Mouse (Mus musculus) forebrain, embryonic 11.5 days (tissue): ENCODE data around the gene 1700123K08Rik. TPM values are rescaled to one million over a fixed set of nuclear protein-coding genes. Genes with fewer than 3 reads are reported as not detected.
A peak's percentile ranks its signal among the peaks of the same experiment; 100 is the strongest.
"Not testable (repeated sequence)": the region's sequence is repeated elsewhere in the genome, so short reads cannot be mapped to it uniquely, and the experiment has no call there.

Experiments
- ATAC-seq: fragments of 200-750 bp; cut with Nextera tagmentation; replicated peaks from 2 replicates; pipeline ENCODE4 v1.8.0; 2017; ENCODE audit warnings: moderate TSS enrichment; ENCODE audit not compliant: low FRiP score
- DNase-seq: peaks from one replicate; pipeline ENCODE4 v3.0.0-alpha.2; 2017; ENCODE audit warnings: low spot score
- H3K27ac ChIP-seq: fragments of 300-500 bp; sonication (generic); 2 replicates; pipeline ENCODE4 v1.5.1; 2014; ENCODE audit warnings: low read depth, low read length
- H3K27me3 ChIP-seq: fragments of 300-500 bp; sonication (generic); 2 replicates; pipeline ENCODE4 v1.6.1; 2014; ENCODE audit warnings: mild to moderate bottlenecking, low read length, mixed read lengths; ENCODE audit not compliant: control insufficient read depth, insufficient read depth
- H3K36me3 ChIP-seq: fragments of 300-500 bp; sonication (generic); 2 replicates; pipeline ENCODE4 v1.6.1; 2014; ENCODE audit warnings: mild to moderate bottlenecking, low read length, moderate library complexity, mixed read lengths; ENCODE audit not compliant: control insufficient read depth, insufficient read depth
- H3K4me1 ChIP-seq: fragments of 300-500 bp; sonication (generic); replicated peaks from 2 replicates; pipeline ENCODE4 v1.6.1; 2014; ENCODE audit warnings: low read length, mixed read lengths; ENCODE audit not compliant: control insufficient read depth, insufficient read depth
- H3K4me2 ChIP-seq: fragments of 300-500 bp; sonication (generic); 2 replicates; pipeline ENCODE4 v1.6.1; 2014; ENCODE audit warnings: low read depth, mild to moderate bottlenecking, low read length, moderate library complexity, mixed read lengths; ENCODE audit not compliant: severe bottlenecking
- H3K4me3 ChIP-seq: fragments of 300-500 bp; sonication (generic); 2 replicates; pipeline ENCODE4 v1.5.1; 2014; ENCODE audit warnings: low read depth, low read length
- H3K9ac ChIP-seq: fragments of 300-500 bp; sonication (generic); 2 replicates; pipeline ENCODE4 v1.6.1; 2014; ENCODE audit warnings: low read length
- H3K9me3 ChIP-seq: fragments of 300-500 bp; sonication (generic); 2 replicates; pipeline ENCODE4 v1.6.1; 2016; ENCODE audit warnings: low read length, mixed read lengths; ENCODE audit not compliant: control insufficient read depth
- WGBS: fragments of 180-500 bp; shearing (Covaris S2); extraction: QIAGEN DNeasy Blood & Tissue Kit; methylation state at CpG from one replicate; pipeline ENCODE4 v1.1.7; 2014; 5-methylcytosine and 5-hydroxymethylcytosine counted together
- microRNA-seq: library from miRNA; unstranded; fragments of <30 nt; microRNA quantifications from one replicate; pipeline ENCODE4, GENCODE M21; 2016; ENCODE audit not compliant: insufficient number of aligned reads
- polyA plus RNA-seq: library from polyadenylated mRNA; unstranded; fragments of >200 nt; fragmentation: Nextera tagmentation; extraction: Ambion mirVana; gene quantifications from 2 replicates; pipeline ENCODE4 v1.2.1, GENCODE M21; 2014

1700123K08Rik gene
- not detected in 2 replicates for polyA plus RNA-seq

DNA sequence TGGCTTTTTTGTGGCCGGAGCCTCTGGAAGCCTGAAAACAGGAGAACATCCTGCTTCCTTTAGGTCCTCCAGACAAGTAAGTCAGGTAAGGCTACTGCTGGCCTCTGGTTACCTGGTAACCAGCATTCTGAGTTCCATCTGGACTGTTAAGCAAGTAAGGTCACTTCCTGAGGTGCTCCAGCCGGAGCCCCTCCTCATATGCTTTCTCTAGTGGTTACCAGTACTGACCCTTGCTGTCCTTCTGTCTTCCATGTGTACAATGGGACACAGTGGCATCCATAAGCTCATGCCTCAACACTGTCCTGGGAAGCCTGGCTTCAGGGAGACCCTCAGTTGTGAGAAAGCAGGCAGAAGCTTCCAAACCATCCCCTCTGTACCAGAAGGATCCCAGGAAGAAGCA is at the start of gene 1700123K08Rik:
TSS of gene 1700123K08Rik (minus strand) at position 101 of the 400 bp plus-strand sequence.
- H3K27me3 ChIP-seq, H3K27ac ChIP-seq, H3K9me3 ChIP-seq, H3K4me1 ChIP-seq, H3K9ac ChIP-seq, ATAC-seq, H3K4me2 ChIP-seq, H3K36me3 ChIP-seq, DNase-seq, H3K4me3 ChIP-seq: not testable (repeated sequence)
- WGBS, result 80% methylated on average over 2 of the region's 2 CpGs

GRCm38 (mm10) chr5:138587396-138587795 is 22.9 kb upstream of the 1700123K08Rik start:
- H3K27me3 ChIP-seq, result no peaks in the 10 kb centered on the region
- H3K4me1 ChIP-seq, result no peaks in the 10 kb centered on the region
- H3K4me2 ChIP-seq, result no peak overlapping the region
- no peak overlapping the region for H3K27ac ChIP-seq
- no peak for ATAC-seq
- no peaks in the 10 kb centered on the region for H3K36me3 ChIP-seq
- no peak overlapping the region for H3K4me3 ChIP-seq
- no peak for DNase-seq
- no peaks in the 10 kb centered on the region; the same call in 1 of the 2 replicates for H3K9me3 ChIP-seq
- no peak overlapping the region for H3K9ac ChIP-seq
- 98% methylated on average over 6 of the region's 6 CpGs for WGBS

DNA sequence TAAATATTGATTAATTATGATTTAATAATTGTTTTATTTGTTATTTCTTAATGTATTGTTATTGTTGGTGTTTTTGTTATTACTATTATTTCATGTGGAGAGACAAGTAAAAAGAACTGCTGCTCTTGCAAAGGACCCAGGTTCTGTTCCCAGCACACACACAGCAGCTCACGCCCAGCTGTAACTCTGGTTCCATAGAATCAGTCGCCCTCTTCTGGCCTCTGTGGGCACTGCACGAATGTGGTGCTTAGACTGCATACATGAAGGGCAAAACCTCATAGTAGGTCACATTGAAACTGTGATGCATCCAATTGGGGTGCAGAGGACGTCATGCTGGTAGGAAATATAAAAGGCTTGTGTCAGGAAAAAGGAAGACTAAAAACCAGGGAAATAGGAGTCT is 7.1 kb upstream of the 1700123K08Rik start:
- H3K36me3 ChIP-seq, result no peaks in the 10 kb centered on the region
- no peaks in the 10 kb centered on the region for H3K4me1 ChIP-seq
- no peak overlapping the region for H3K4me2 ChIP-seq
- no peak overlapping the region for H3K9ac ChIP-seq
- no peak overlapping the region for H3K4me3 ChIP-seq
- H3K27me3 ChIP-seq, result no peaks in the 10 kb centered on the region
- ATAC-seq, result no peak
- WGBS, result 49% methylated on average over 4 of the region's 4 CpGs
- no peak overlapping the region for H3K27ac ChIP-seq
- DNase-seq, result peak; percentile 72
- H3K9me3 ChIP-seq, result no peaks in the 10 kb centered on the region

GRCm38 (mm10) chr5:138552718-138553117 is 11.8 kb downstream of the 1700123K08Rik start:
- H3K27me3 ChIP-seq, result no peaks in the 10 kb centered on the region
- no peaks in the 10 kb centered on the region for H3K4me1 ChIP-seq
- H3K36me3 ChIP-seq, result no peaks in the 10 kb centered on the region
- no peak overlapping the region for H3K27ac ChIP-seq
- H3K4me3 ChIP-seq, result no peak overlapping the region
- no peak for DNase-seq
- no peak overlapping the region for H3K9ac ChIP-seq
- H3K9me3 ChIP-seq, result no peaks in the 10 kb centered on the region
- ATAC-seq, result no peak
- WGBS, result 64% methylated on average over 1 of the region's 1 CpGs
- H3K4me2 ChIP-seq, result no peak overlapping the region

DNA sequence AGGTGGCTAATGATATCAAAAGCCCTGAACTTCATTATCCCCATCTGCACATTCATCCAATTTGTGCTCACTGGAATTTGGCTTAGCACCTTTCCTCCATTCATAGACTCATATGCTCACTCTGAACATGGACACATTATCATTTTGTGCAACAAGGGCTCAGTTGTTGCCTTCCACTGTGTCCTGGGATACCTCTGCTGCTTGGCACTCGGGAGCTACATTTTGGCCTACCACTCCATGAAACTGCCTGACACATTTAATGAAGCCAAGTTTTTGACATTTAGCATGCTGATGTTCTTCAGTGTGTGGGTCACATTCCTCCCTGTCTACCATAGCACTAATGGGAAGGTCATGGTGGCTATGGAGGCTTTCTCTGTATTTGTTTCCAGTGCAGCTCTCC is 32.0 kb downstream of the 1700123K08Rik start:
- Histone ChIP-seq H3K4me2 (no peak overlapping the region), H3K27me3 (no peaks in the 10 kb centered on the region), H3K9ac (no peak overlapping the region), H3K4me1 (no peaks in the 10 kb centered on the region), H3K36me3 (no peaks in the 10 kb centered on the region), H3K9me3 (no peaks in the 10 kb centered on the region), H3K4me3 (no peak overlapping the region), H3K27ac (no peak overlapping the region)
- ATAC-seq, result no peak
- DNase-seq, result no peak
- WGBS, result 76% methylated on average over 1 of the region's 1 CpGs

Small RNAs within 50 kb of the gene (microRNA-seq; reads per million reads assigned to microRNA genes)
- gene Gm24082, result not detected

Other genes starting within 250 kb of the 1700123K08Rik start
- not detected in 2 replicates for gene Pvrig, start 222.8 kb downstream of the 1700123K08Rik start, polyA plus RNA-seq
- gene Zfp157, start 123.2 kb downstream of the 1700123K08Rik start, polyA plus RNA-seq, result 50.4 and 53.7 TPM in 2 replicates
- 65.0 and 67.5 TPM in 2 replicates for gene Zfp68, start 55.0 kb upstream of the 1700123K08Rik start, polyA plus RNA-seq
- 11.9 and 14.3 TPM in 2 replicates for gene A430033K04Rik, start 58.1 kb upstream of the 1700123K08Rik start, polyA plus RNA-seq
- 11.2 and 14.4 TPM in 2 replicates for gene Fam20c, start 189.8 kb upstream of the 1700123K08Rik start, polyA plus RNA-seq